Mouse (Mus musculus): ENCODE data around the gene Hist1h2af.
"Not testable (repeated sequence)": the region's sequence is repeated elsewhere in the genome, so short reads cannot be mapped to it uniquely, and the experiment has no call there.

DNA sequence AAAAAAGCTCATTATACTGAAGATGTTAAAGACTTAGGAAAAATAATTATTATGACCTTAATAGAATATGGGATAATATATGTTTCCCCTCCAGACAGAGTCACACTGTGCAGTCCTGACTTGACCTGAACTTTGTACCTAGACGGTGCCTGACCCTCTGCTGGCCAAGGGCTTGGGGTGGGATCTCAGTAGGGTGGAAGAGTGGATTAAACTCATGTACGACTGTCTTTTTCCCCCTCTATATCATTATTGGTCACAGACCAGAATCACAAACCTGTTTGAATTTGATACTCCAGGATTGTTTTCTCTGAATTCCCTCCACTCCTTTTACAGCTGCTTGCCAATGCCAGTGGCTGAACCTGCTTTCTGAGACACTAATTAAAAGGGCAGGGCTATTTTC lies 27.0 kb downstream of the Hist1h2af start:
- TF ChIP-seq MYOD1 (IDR thresholded peaks at IDR 0.05; ENCODE audit: control insufficient read depth, insufficient read length, low read depth); CTCF (IDR thresholded peaks at IDR 0.05; ENCODE audit: control insufficient read depth, insufficient read depth, insufficient read length); MYOG (IDR thresholded peaks at IDR 0.05; ENCODE audit: control insufficient read depth, extremely low read depth, insufficient read length); CEBPB (IDR thresholded peaks at IDR 0.05; ENCODE audit: low read depth); MAX (IDR thresholded peaks at IDR 0.05): not testable (repeated sequence)

Measured in C2C12 (cell line).